19 mouse cellular contexts compared by ENCODE assay signal in genomic region chr17:44423471-44423985, GRCm38 (mm10).
"Had no signal": no experiment of that assay in that cellular context is flagged by ENCODE, and none has a peak within 500 bp of the region (broad histone marks: within the 10 kb centered on the region; RNA-seq: fewer than 3 reads in every experiment).

No protein-coding gene starts in this region.

- H3K36me3 ChIP-seq: liver, embryonic 13.5 days; neural tube, embryonic 12.5 days; neural tube, embryonic 15.5 days had no signal

- H3K9me3 ChIP-seq: liver, embryonic 13.5 days; neural tube, embryonic 12.5 days; neural tube, embryonic 15.5 days had no signal

- H3K9ac ChIP-seq: liver, embryonic 13.5 days; neural tube, embryonic 12.5 days; neural tube, embryonic 15.5 days had no signal

- DNase-seq: kidney, adult 2 months; kidney, postnatal 14 days; kidney, postnatal 4 days; layer of hippocampus, adult 9-11 months; liver, embryonic 13.5 days; lung, adult 2 months; lung, postnatal 14 days; lung, postnatal 4 days; midbrain, embryonic 14.5 days; right cerebral cortex, adult 18-20 months; right cerebral cortex, postnatal 14 days; spleen, adult 18-20 months; thymus, adult 18-20 months; thymus, postnatal 36 days had no signal

- H3K27me3 ChIP-seq: liver, embryonic 13.5 days; neural tube, embryonic 12.5 days; neural tube, embryonic 15.5 days had no signal

- H3K4me3 ChIP-seq: layer of hippocampus, adult 2 months; left cerebral cortex, adult 2 months; liver, embryonic 13.5 days; neural tube, embryonic 12.5 days; neural tube, embryonic 15.5 days had no signal

- H3K4me2 ChIP-seq: liver, embryonic 13.5 days; midbrain, embryonic 11.5 days; neural tube, embryonic 12.5 days; neural tube, embryonic 15.5 days had no signal

- H3K27ac ChIP-seq: layer of hippocampus, adult 2 months; left cerebral cortex, adult 2 months; liver, embryonic 13.5 days; neural tube, embryonic 12.5 days; neural tube, embryonic 15.5 days had no signal

- H3K4me1 ChIP-seq: liver, embryonic 13.5 days; neural tube, embryonic 12.5 days; neural tube, embryonic 15.5 days had no signal
